Mouse (Mus musculus) heart, adult 2 months (tissue): ENCODE results near the gene Gm20219. TPM values are rescaled to one million over a fixed set of nuclear protein-coding genes. Genes with fewer than 3 reads are reported as not detected.

Experiments used
- DNase-seq, 2 experiments: peaks; one replicate each; pipeline ENCODE4 v3.0.0; 2021
- H3K27ac ChIP-seq: fragments of 200-600 bp; 2 replicates; pipeline ENCODE4 v1.8.1; 2022
- H3K27me3 ChIP-seq: fragments of 200-500 bp; 2 replicates; pipeline ENCODE4 v1.6.1; 2012; ENCODE audit warnings: mild to moderate bottlenecking, low read length, inconsistent platforms, mixed read lengths; ENCODE audit not compliant: control insufficient read depth, insufficient read depth
- H3K36me3 ChIP-seq: fragments of 200-500 bp; 2 replicates; pipeline ENCODE4 v1.6.1; 2012; ENCODE audit warnings: low read length, inconsistent platforms; ENCODE audit not compliant: control insufficient read depth, insufficient read depth
- H3K4me1 ChIP-seq: fragments of 200-500 bp; 2 replicates; pipeline ENCODE4 v1.6.1; 2011; ENCODE audit warnings: low read length; ENCODE audit not compliant: control insufficient read depth, insufficient read depth
- H3K4me3 ChIP-seq: fragments of 200-600 bp; 2 replicates; pipeline ENCODE4 v1.8.1; 2022
- H3K79me2 ChIP-seq: fragments of 200-500 bp; replicated peaks from 2 replicates; pipeline ENCODE4 v1.6.1; 2012; ENCODE audit warnings: mild to moderate bottlenecking, inconsistent platforms, low read length, moderate library complexity, mixed read lengths; ENCODE audit not compliant: control insufficient read depth, insufficient read depth
- H3K9ac ChIP-seq: fragments of 200-500 bp; 2 replicates; pipeline ENCODE4 v1.6.1; 2012; ENCODE audit warnings: low read depth, mild to moderate bottlenecking, control low read depth, inconsistent platforms, low read length, mixed read lengths
- CTCF ChIP-seq: fragments of 200-600 bp; IDR thresholded peaks from 2 replicates; pipeline ENCODE4 v1.8.1; 2022; ENCODE audit warnings: antibody characterized with exemption, mild to moderate bottlenecking, moderate library complexity
- EP300 ChIP-seq: fragments of 200-500 bp; IDR thresholded peaks from 2 replicates; pipeline ENCODE4 v1.6.1; 2011; ENCODE audit warnings: low read depth, low read length, control low read depth; ENCODE audit not compliant: insufficient read depth
- POLR2A ChIP-seq: fragments of 200-500 bp; IDR thresholded peaks from 2 replicates; pipeline ENCODE4 v1.6.1; 2011; ENCODE audit warnings: mild to moderate bottlenecking, low read depth, low read length, control low read depth; ENCODE audit not compliant: insufficient read depth
- WGBS: fragments of 180-500 bp; shearing (Covaris S2); methylation state at CpG from one replicate; pipeline ENCODE4 v1.1.7; 2018; 5-methylcytosine and 5-hydroxymethylcytosine counted together
- intact Hi-C: fragments of 180-260 bp; cut with DNase I; formaldehyde crosslinking; loops from one replicate; pipeline ENCODE4 v1.15.1; 2025
- long read RNA-seq: library from polyadenylated mRNA; stranded (forward); transcript quantifications from one replicate; pipeline ENCODE4 v2.0.0, GENCODE M21; 2021
- polyA plus RNA-seq: library from polyadenylated mRNA; depleted of rRNA; stranded (reverse); fragments of >200 nt; gene quantifications from 2 replicates; pipeline ENCODE4 v1.2.3, GENCODE M21; 2012; rRNA removed
- total RNA-seq, 2 experiments: library from RNA; stranded (reverse); gene quantifications; 2 replicates each; pipeline ENCODE4 v1.2.3; 2021

Gm20219 gene
- total RNA-seq = under 1 TPM; 0.34 to 0.39 TPM
- 1.00 and 1.7 TPM in 2 replicates for polyA plus RNA-seq
- long read RNA-seq, partial matches to known transcripts = 0 of 1 reads
- long read RNA-seq, other reads (novel, unspliced or antisense) = 1 of 1 reads

- H3K36me3 ChIP-seq = no peaks in the 10 kb centered on the region
- no peak for TF ChIP-seq POLR2A
- no peak for TF ChIP-seq EP300
- TF ChIP-seq CTCF = no peak
- intact Hi-C loops = loop anchor here (5.0 kb wide), 1 partner anchor 147 kb away; no protein-coding TSS in a partner anchor
- H3K4me1 ChIP-seq = no peaks in the 10 kb centered on the region
- no peak within 1 kb of the TSS for H3K9ac ChIP-seq
- no peak for DNase-seq
- WGBS = 78% methylated on average over 20 of the region's 20 CpGs
- H3K4me3 ChIP-seq = no peak within 1 kb of the TSS
- no peaks in the 10 kb centered on the region for H3K27me3 ChIP-seq
- H3K79me2 ChIP-seq = no peaks in the 10 kb centered on the region
- no peak within 1 kb of the TSS for H3K27ac ChIP-seq
Observed at GRCm38 (mm10) chr17:56554122-56554551, at the start of gene Gm20219. Gene Gm20219 (minus strand): TSS chr17:56554387.

- Histone ChIP-seq H3K9ac (no peak overlapping the region), H3K36me3 (no peaks in the 10 kb centered on the region), H3K4me3 (no peak overlapping the region), H3K27me3 (no peaks in the 10 kb centered on the region), H3K79me2 (no peaks in the 10 kb centered on the region), H3K27ac (no peak overlapping the region), H3K4me1 (peaks cover 2% of the 10 kb centered on the region)
- no peak for TF ChIP-seq EP300
- TF ChIP-seq CTCF = no peak
- no peak for TF ChIP-seq POLR2A
- peak in 1 of 2 experiments; percentile 17 for DNase-seq
- intact Hi-C loops = no loop called here
- WGBS = 84% methylated on average over 9 of the region's 9 CpGs
Observed at GRCm38 (mm10) chr17:56604070-56604380, 49.8 kb upstream of the Gm20219 start.

GRCm38 (mm10) chr17:56603186-56604069 is 49.2 kb upstream of the Gm20219 start:
- Histone ChIP-seq H3K27ac (no peak overlapping the region), H3K9ac (no peak overlapping the region), H3K36me3 (no peaks in the 10 kb centered on the region), H3K4me3 (no peak overlapping the region), H3K27me3 (no peaks in the 10 kb centered on the region), H3K4me1 (no peaks in the 10 kb centered on the region), H3K79me2 (no peaks in the 10 kb centered on the region)
- TF ChIP-seq CTCF (no peak), POLR2A (no peak), EP300 (no peak)
- peak in 1 of 2 experiments; percentile 22 for DNase-seq
- WGBS = 93% methylated on average over 28 of the region's 28 CpGs
- intact Hi-C loops = no loop called here

- H3K36me3 ChIP-seq = peaks cover 5% of the 10 kb centered on the region; the same call in 1 of the 2 replicates
Observed at GRCm38 (mm10) chr17:56593527-56594271, 39.5 kb upstream of the Gm20219 start.

GRCm38 (mm10) chr17:56592553-56592952 is 38.4 kb upstream of the Gm20219 start:
- H3K27ac ChIP-seq = no peak overlapping the region
- intact Hi-C loops = no loop called here
- H3K79me2 ChIP-seq = peaks cover 11% of the 10 kb centered on the region
- TF ChIP-seq EP300 (no peak), POLR2A (no peak), CTCF (no peak)
- no peak overlapping the region for H3K9ac ChIP-seq
- no peaks in the 10 kb centered on the region for H3K27me3 ChIP-seq
- DNase-seq = no peak
- peaks cover 5% of the 10 kb centered on the region for H3K4me1 ChIP-seq
- H3K4me3 ChIP-seq = no peak overlapping the region
- H3K36me3 ChIP-seq = peaks cover 13% of the 10 kb centered on the region; the same call in 1 of the 2 replicates

More at GRCm38 (mm10) chr17:56593527-56594271, 39.5 kb upstream of the Gm20219 start:
- H3K4me1 ChIP-seq = no peaks in the 10 kb centered on the region; the same call in none of the 2 replicates
- no peak overlapping the region for H3K27ac ChIP-seq
- H3K27me3 ChIP-seq = no peaks in the 10 kb centered on the region
- no peak overlapping the region for H3K4me3 ChIP-seq
- DNase-seq = peak in 1 of 2 experiments; percentile 44
- H3K79me2 ChIP-seq = peaks cover 6% of the 10 kb centered on the region
- H3K9ac ChIP-seq = no peak overlapping the region
- intact Hi-C loops = no loop called here
- TF ChIP-seq EP300 = 0 out of 2 replicates have a peak, but pooled peaks have one; percentile 3
- no peak for TF ChIP-seq CTCF
- 54% methylated on average over 8 of the region's 8 CpGs for WGBS

DNA sequence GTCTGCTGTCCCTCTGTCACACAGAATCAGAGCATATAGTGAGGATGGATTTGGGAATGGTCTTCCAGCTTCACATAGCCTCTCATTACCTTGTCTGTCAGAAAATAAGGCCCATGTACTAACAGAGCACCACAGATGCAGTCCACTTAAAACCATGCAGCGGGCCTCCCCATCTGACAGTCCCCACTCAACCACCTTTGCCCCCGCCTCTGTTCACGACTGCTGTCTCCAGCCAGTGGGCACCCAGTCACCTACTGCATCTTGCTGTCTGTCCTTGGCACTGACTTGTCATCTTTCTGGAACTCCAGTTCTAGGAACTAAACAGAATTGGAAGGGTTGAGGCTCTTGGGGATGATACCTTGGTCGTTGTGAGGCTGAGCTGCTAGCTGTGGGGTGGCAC is 34.7 kb upstream of the Gm20219 start:
- TF ChIP-seq CTCF = no peak
- no peak for TF ChIP-seq EP300
- no peak for TF ChIP-seq POLR2A
- Histone ChIP-seq H3K27me3 (no peaks in the 10 kb centered on the region), H3K27ac (no peak overlapping the region), H3K4me3 (no peak overlapping the region), H3K36me3 (peaks cover 23% of the 10 kb centered on the region), H3K4me1 (peaks cover 15% of the 10 kb centered on the region), H3K9ac (no peak overlapping the region), H3K79me2 (peaks cover 15% of the 10 kb centered on the region)
- DNase-seq = no peak
- intact Hi-C loops = loop anchor here (2.0 kb wide), 1 partner anchor 80 kb away; no protein-coding TSS in a partner anchor
- WGBS = 91% methylated on average over 4 of the region's 4 CpGs
